Mouse (Mus musculus) ES-Bruce4 (cell line): ENCODE measurements around the gene Ppm1m.

Experiments
- EP300 ChIP-seq: IDR thresholded peaks from 2 replicates; pipeline ENCODE4 v1.6.1; 2011; ENCODE audit warnings: low read depth, low read length; ENCODE audit not compliant: insufficient read depth
- POLR2A ChIP-seq: IDR thresholded peaks from one replicate; pipeline ENCODE4 v1.8.1; 2011; ENCODE audit warnings: low read length; ENCODE audit not compliant: insufficient read depth

DNA sequence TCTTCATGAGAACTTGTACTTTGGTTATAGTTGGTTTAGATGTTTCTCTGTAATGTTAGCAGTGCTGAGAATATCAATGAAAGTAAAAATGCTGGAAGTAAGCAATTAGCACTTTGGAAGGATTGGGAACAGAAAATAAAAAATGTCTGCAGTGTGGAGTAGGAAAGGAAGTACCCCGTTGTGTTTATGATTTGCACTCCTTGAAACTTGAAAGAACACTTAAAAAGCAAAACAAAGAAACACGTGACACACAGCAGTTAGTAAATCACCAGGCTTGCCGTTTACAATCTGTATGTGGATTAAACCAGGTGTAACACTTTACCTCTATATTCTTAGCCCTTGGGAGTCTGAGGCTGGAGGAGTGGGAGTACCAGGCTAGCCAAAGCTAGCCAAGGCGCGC, 22.8 kb downstream of the Ppm1m start:
- TF ChIP-seq EP300 (no peak), POLR2A (no peak)
